Mouse (Mus musculus): ENCODE results near the gene Sik3.

DNA sequence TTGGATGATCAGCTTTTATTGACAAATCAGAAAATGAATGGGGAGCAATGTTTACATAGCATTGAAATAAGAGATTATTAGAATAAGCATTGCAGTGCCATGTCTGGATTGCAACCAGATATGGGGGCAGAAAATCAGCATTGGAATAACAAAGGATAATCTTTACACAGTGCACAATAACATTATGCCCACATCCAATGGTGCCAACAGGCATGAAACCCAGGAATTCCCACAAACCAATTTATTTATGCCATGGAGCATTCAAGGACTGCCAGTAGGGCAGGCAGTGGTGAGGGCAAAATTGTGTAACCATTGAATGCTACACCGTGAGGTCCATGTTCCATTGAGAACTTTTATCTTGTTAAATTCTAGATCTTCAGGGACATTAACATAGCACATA, 129.4 kb downstream of the Sik3 start:
- TF ChIP-seq CTCF (IDR thresholded peaks at IDR 0.05; ENCODE audit: extremely low read depth, insufficient read depth, low read length) (no peak), POLR2A (IDR thresholded peaks at IDR 0.05; ENCODE audit: extremely low read depth, insufficient read depth, low read length) (no peak)

Measured in cortical plate, adult 2 months (tissue).